Mouse (Mus musculus) stomach, adult 2 months (tissue): Measurements from ENCODE around the gene Mcoln3. TPM values are rescaled to one million over a fixed set of nuclear protein-coding genes. Genes with fewer than 3 reads are reported as not detected.

ENCODE experiments used
- polyA plus RNA-seq: library from polyadenylated mRNA; depleted of rRNA; stranded (reverse); fragments of >200 nt; gene quantifications from 2 replicates; pipeline ENCODE4 v1.2.3, GENCODE M21; 2012; rRNA removed

Gene Mcoln3
- polyA plus RNA-seq: not detected in 2 replicates

DNA sequence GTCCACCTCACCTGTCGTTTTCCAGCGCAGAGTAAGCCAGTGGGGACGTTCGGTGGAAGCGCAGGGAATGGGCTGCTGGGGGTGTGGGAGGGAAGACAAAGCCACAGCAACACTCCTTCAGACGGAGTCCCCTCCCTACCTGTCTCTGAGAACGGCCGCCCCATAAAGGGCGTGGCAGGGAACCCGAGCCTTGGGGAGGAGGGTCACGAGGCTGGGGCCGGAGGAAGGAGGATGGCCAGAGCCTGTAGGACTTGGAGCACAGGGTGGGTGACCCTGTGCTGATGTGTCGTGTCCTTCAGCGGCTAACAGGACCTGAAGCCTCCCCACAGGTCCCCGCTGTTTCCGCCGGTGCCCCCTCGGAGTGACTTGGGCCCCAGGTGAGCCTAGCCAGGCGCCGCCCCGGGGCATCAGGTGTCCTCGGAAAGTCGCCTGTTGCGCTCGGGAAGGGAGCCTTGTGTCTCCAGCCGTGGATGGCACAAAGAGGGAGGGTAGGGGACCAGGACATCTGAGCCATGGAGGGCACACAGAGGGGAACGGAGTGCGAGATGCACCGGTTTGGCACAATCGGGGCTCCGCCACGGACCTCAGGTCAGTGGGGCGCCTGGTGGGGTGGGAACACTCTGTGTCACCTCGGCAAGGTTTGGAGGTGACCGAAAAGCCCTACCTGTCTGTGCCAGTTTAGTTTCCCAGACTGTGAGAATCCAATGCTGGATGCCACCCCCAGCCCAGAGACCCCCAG, at the start of gene Mcoln3:
Mcoln3 (plus strand) TSS at position 193 of the 739 bp plus-strand sequence.

DNA sequence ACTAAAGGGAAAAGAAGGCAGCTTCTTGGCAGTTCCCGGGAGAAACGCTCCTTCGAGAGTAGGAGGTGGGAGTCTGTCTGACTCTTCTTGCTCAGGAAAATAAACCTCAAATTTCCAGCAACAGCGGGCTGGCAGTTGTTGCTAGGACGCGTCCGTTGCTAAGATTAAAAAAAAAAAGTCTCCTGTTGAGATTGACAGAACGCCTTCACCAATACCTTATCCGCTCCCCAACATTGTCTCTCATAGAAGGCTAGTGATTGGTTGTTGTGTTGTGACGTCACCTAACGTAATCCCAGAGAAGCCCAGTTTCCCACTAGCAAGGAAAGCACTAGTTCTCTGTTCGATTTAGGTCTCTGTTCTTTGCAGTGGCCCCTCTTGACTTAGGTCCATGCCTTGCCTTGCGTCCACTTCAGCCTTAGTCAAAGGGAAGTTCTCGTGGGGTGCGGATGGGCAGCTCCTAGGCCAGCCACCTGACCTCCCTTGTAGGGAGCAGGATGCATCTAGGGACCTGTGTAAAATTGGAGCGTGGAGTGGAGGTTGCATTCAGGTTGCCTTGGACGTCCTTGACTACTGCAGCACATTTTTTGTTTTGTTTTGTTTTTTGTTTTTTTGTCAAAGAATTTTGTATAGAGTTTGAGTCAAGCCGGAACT, 9.2 kb upstream of the Mcoln3 start, which contains the start of gene Wdr63:
Wdr63 (minus strand) TSS at position 210 of the 651 bp plus-strand sequence.

DNA sequence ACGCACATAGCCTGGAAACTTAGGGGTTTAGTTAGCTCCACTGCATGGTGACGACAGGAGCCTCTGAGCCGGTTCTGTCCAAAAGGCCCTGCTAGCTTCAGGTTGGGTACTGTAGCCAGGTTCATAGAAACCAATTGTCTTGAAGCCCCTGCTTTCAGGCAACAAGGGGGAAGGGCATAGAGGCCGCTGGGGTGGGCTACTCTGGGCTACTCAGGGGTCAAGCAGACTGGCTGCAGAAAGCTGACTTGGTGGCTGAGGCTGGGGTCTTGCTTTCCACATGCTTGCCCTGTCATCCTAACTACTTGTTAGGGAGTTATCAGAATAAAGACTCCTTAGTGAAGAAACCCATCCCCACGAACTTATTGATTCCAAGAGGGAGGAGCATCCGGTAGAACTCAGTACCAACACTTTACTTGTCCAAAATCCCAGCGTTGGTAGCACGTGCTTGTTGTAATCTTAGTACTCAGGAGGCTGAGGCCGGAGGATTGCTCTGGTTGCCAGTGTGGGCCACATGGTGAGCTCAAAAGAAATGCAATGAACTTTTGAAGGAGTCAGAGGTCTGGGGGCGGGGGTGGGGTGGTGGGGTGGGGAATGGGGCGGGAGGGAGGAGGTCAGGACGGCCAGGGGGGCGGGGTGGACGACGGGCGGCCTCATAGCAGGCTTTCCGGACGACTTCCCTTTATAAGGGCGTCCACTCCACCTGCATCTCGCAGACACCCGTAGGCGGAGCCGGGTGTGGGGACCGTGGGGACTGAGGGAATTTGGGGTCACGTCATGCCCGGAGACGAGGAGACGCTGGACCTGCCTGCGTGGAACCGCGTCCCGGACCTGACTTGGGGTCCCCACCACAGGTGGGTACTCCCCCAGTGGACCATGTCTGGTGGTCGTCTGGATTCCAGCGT, 32.2 kb downstream of the Mcoln3 start, which contains the start of gene Mcoln2:
Mcoln2 (plus strand) TSS at position 678 of the 902 bp plus-strand sequence.

Other genes with a start within 250 kb of the Mcoln3 start
- 2.9 and 3.4 TPM in 2 replicates for gene Bcl10, start 194.6 kb upstream of the Mcoln3 start, polyA plus RNA-seq
- 3.5 and 6.9 TPM in 2 replicates for gene 2410004B18Rik, start 179.4 kb upstream of the Mcoln3 start, polyA plus RNA-seq
- gene Syde2, start 129.6 kb upstream of the Mcoln3 start, polyA plus RNA-seq: 1.5 and 2.3 TPM in 2 replicates
- gene Wdr63, start 9.3 kb upstream of the Mcoln3 start, polyA plus RNA-seq: 0.10 TPM in 1 of 2 replicates, not detected in the other
- gene Mcoln2, start 32.4 kb downstream of the Mcoln3 start, polyA plus RNA-seq: 0.35 and 0.37 TPM in 2 replicates
- 1.8 and 2.4 TPM in 2 replicates for gene Lpar3, start 103.5 kb downstream of the Mcoln3 start, polyA plus RNA-seq